Mouse (Mus musculus): ENCODE data around the gene Stn1.

DNA sequence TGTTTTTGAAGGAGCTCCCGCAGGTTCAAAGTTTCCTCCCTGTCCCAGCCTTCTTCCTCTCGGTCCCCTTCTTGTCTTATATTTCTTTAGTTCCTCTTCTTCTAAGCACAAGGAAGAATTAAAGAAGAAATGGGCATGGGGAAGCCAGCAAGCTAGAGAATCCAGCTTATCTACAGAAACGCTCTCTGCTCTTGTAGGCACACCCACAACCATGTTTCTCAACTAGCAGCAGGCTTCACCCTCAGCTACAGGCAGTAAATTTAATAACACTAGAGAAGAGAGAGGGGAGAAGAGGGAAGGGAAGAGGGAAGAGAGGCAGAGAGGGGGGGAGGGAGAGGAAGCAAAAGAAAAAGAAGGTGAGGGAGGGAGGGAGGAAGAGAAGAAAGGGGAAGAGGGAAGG is 29.1 kb downstream of the Stn1 start:
- TF ChIP-seq POLR2A (IDR thresholded peaks at IDR 0.05; ENCODE audit: insufficient read depth, low read depth, low read length) (no peak), EP300 (IDR thresholded peaks at IDR 0.05; ENCODE audit: insufficient read depth, low read depth, low read length) (no peak), CTCF (IDR thresholded peaks at IDR 0.05) (no peak)

All from heart, adult 2 months (tissue).